Mouse (Mus musculus) olfactory bulb, adult 2 months (tissue): ENCODE results near the gene Mzf1.
"Not testable (repeated sequence)": the region's sequence is repeated elsewhere in the genome, so short reads cannot be mapped to it uniquely, and the experiment has no call there.

Experiments
- CTCF ChIP-seq: fragments of 200-500 bp; IDR thresholded peaks from 2 replicates; pipeline ENCODE4 v1.5.1; 2012; ENCODE audit warnings: low read depth, mild to moderate bottlenecking, low read length, moderate library complexity; ENCODE audit not compliant: insufficient read depth
- POLR2A ChIP-seq: fragments of 200-500 bp; IDR thresholded peaks from 2 replicates; pipeline ENCODE4 v1.6.1; 2012; ENCODE audit warnings: mild to moderate bottlenecking, low read depth, low read length, moderate library complexity; ENCODE audit not compliant: insufficient read depth

DNA sequence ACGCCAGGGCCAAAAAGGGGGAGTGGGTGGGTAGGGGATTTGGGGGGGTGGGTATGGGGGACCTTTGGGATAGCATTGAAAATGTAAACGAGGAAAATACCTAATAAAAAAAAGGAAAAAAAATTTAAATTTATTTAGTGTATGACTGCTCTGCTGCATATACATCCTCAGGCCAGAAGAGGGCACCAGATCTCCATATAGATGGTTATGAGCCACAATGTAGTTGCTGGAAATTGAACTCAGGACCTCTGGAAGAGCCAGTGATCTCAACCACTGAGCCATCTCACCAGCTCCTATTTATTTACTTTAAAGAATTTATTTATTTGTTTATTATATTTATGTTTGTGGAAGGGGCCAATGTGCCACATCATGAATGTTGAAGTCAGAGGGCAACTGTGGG lies 8.8 kb upstream of the Mzf1 start:
- not testable (repeated sequence) for TF ChIP-seq POLR2A, CTCF
